Mouse (Mus musculus): ENCODE measurements around the gene Adh6b. TPM values are rescaled to one million over a fixed set of nuclear protein-coding genes. Genes with fewer than 3 reads are reported as not detected.

Adh6b gene
- polyA plus RNA-seq (2016; fragmentation: Nextera tagmentation; extraction: Ambion mirVana): 0.77 and 0.83 TPM in 2 replicates

GRCm38 (mm10) chr3:138341471-138341870, at the start of gene Adh6b:
TSS of gene Adh6b (plus strand) at chr3:138341775.
- H3K27ac ChIP-seq: no peak within 1 kb of the TSS
- no peak within 1 kb of the TSS for H3K4me3 ChIP-seq
- no peak for DNase-seq (ENCODE audit: extremely low spot score, low spot score)
- H3K36me3 ChIP-seq (replicated peaks): no peaks in the 10 kb centered on the region
- no peaks in the 10 kb centered on the region for H3K27me3 ChIP-seq (ENCODE audit: poor library complexity, severe bottlenecking)
- H3K9me3 ChIP-seq: no peaks in the 10 kb centered on the region
- WGBS: 91% methylated on average over 14 of the region's 14 CpGs
- H3K4me1 ChIP-seq: no peaks in the 10 kb centered on the region

- no peaks in the 10 kb centered on the region for H3K4me1 ChIP-seq
- WGBS: 89% methylated on average over 7 of the region's 7 CpGs
- no peaks in the 10 kb centered on the region for H3K27me3 ChIP-seq (ENCODE audit: poor library complexity, severe bottlenecking)
- no peaks in the 10 kb centered on the region for H3K36me3 ChIP-seq (replicated peaks)
- DNase-seq (ENCODE audit: extremely low spot score, low spot score): no peak
- H3K9me3 ChIP-seq: peaks cover 14% of the 10 kb centered on the region
- H3K4me3 ChIP-seq: no peak overlapping the region
- no peak overlapping the region for H3K27ac ChIP-seq
Observed at GRCm38 (mm10) chr3:138293298-138293895, 48.2 kb upstream of the Adh6b start.

GRCm38 (mm10) chr3:138300130-138300529, 41.4 kb upstream of the Adh6b start:
- peaks cover 9% of the 10 kb centered on the region; the same call in 1 of the 2 replicates for H3K4me1 ChIP-seq
- no peaks in the 10 kb centered on the region for H3K36me3 ChIP-seq (replicated peaks)
- no peaks in the 10 kb centered on the region for H3K27me3 ChIP-seq (ENCODE audit: poor library complexity, severe bottlenecking)
- DNase-seq (ENCODE audit: extremely low spot score, low spot score): no peak
- no peak overlapping the region for H3K4me3 ChIP-seq
- H3K27ac ChIP-seq: no peak overlapping the region
- H3K9me3 ChIP-seq: peaks cover 18% of the 10 kb centered on the region
- 89% methylated on average over 9 of the region's 9 CpGs for WGBS

- no peak for DNase-seq (ENCODE audit: extremely low spot score, low spot score)
- H3K27me3 ChIP-seq (ENCODE audit: poor library complexity, severe bottlenecking): no peaks in the 10 kb centered on the region
- H3K4me1 ChIP-seq: peaks cover 15% of the 10 kb centered on the region
- H3K36me3 ChIP-seq (replicated peaks): no peaks in the 10 kb centered on the region
- H3K27ac ChIP-seq: no peak overlapping the region
- H3K4me3 ChIP-seq: no peak overlapping the region
- 79% methylated on average over 4 of the region's 4 CpGs for WGBS
- peaks cover 11% of the 10 kb centered on the region; the same call in 1 of the 2 replicates for H3K9me3 ChIP-seq
Observed at GRCm38 (mm10) chr3:138302676-138303075, 38.9 kb upstream of the Adh6b start.

- H3K9me3 ChIP-seq: peaks cover 2% of the 10 kb centered on the region; the same call in 1 of the 2 replicates
- H3K27ac ChIP-seq: no peak overlapping the region
- no peaks in the 10 kb centered on the region for H3K36me3 ChIP-seq (replicated peaks)
- H3K4me1 ChIP-seq: peaks cover 15% of the 10 kb centered on the region
- 92% methylated on average over 6 of the region's 6 CpGs for WGBS
- H3K27me3 ChIP-seq (ENCODE audit: poor library complexity, severe bottlenecking): no peaks in the 10 kb centered on the region
- H3K4me3 ChIP-seq: no peak overlapping the region
- no peak for DNase-seq (ENCODE audit: extremely low spot score, low spot score)
Observed at GRCm38 (mm10) chr3:138303771-138304488, 37.6 kb upstream of the Adh6b start.

GRCm38 (mm10) chr3:138304489-138304871, 37.1 kb upstream of the Adh6b start:
- 62% methylated on average over 4 of the region's 4 CpGs for WGBS

GRCm38 (mm10) chr3:138305486-138306289, 35.9 kb upstream of the Adh6b start:
- peaks cover 15% of the 10 kb centered on the region for H3K4me1 ChIP-seq
- H3K27ac ChIP-seq: no peak overlapping the region
- no peaks in the 10 kb centered on the region for H3K9me3 ChIP-seq
- H3K36me3 ChIP-seq (replicated peaks): no peaks in the 10 kb centered on the region
- 81% methylated on average over 10 of the region's 10 CpGs for WGBS
- H3K4me3 ChIP-seq: no peak overlapping the region
- H3K27me3 ChIP-seq (ENCODE audit: poor library complexity, severe bottlenecking): no peaks in the 10 kb centered on the region
- no peak for DNase-seq (ENCODE audit: extremely low spot score, low spot score)

More at GRCm38 (mm10) chr3:138304489-138304871, 37.1 kb upstream of the Adh6b start:
- H3K4me1 ChIP-seq: peaks cover 15% of the 10 kb centered on the region
- H3K9me3 ChIP-seq: no peaks in the 10 kb centered on the region
- H3K27me3 ChIP-seq (ENCODE audit: poor library complexity, severe bottlenecking): no peaks in the 10 kb centered on the region
- H3K36me3 ChIP-seq (replicated peaks): no peaks in the 10 kb centered on the region
- H3K4me3 ChIP-seq: no peak overlapping the region
- DNase-seq (ENCODE audit: extremely low spot score, low spot score): no peak
- no peak overlapping the region for H3K27ac ChIP-seq

GRCm38 (mm10) chr3:138306290-138306683, 35.3 kb upstream of the Adh6b start:
- no peak overlapping the region for H3K4me3 ChIP-seq
- no peaks in the 10 kb centered on the region for H3K36me3 ChIP-seq (replicated peaks)
- no peak for DNase-seq (ENCODE audit: extremely low spot score, low spot score)
- H3K9me3 ChIP-seq: no peaks in the 10 kb centered on the region
- H3K27ac ChIP-seq: no peak overlapping the region
- peaks cover 15% of the 10 kb centered on the region for H3K4me1 ChIP-seq
- 68% methylated on average over 8 of the region's 8 CpGs for WGBS
- H3K27me3 ChIP-seq (ENCODE audit: poor library complexity, severe bottlenecking): no peaks in the 10 kb centered on the region

- DNase-seq (ENCODE audit: extremely low spot score, low spot score): no peak
- H3K27me3 ChIP-seq (ENCODE audit: poor library complexity, severe bottlenecking): no peaks in the 10 kb centered on the region
- H3K4me1 ChIP-seq: peaks cover 6% of the 10 kb centered on the region; the same call in 1 of the 2 replicates
- no peaks in the 10 kb centered on the region for H3K9me3 ChIP-seq
- no peaks in the 10 kb centered on the region for H3K36me3 ChIP-seq (replicated peaks)
- H3K4me3 ChIP-seq: no peak overlapping the region
- no peak overlapping the region for H3K27ac ChIP-seq
- WGBS: 93% methylated on average over 8 of the region's 8 CpGs
Observed at GRCm38 (mm10) chr3:138309910-138310309, 31.7 kb upstream of the Adh6b start.

- Histone ChIP-seq H3K4me1 (no peaks in the 10 kb centered on the region), H3K36me3 (replicated peaks) (no peaks in the 10 kb centered on the region), H3K27ac (no peak overlapping the region), H3K9me3 (no peaks in the 10 kb centered on the region), H3K4me3 (no peak overlapping the region), H3K27me3 (ENCODE audit: poor library complexity, severe bottlenecking) (no peaks in the 10 kb centered on the region)
- no peak for DNase-seq (ENCODE audit: extremely low spot score, low spot score)
- 81% methylated on average over 6 of the region's 6 CpGs for WGBS
Observed at GRCm38 (mm10) chr3:138311015-138311414, 30.6 kb upstream of the Adh6b start.

GRCm38 (mm10) chr3:138312965-138313364, 28.6 kb upstream of the Adh6b start, which contains the start of gene Adh6a:
TSS of gene Adh6a (plus strand) at chr3:138313286.
- no peaks in the 10 kb centered on the region for H3K4me1 ChIP-seq
- no peak for DNase-seq (ENCODE audit: extremely low spot score, low spot score)
- no peaks in the 10 kb centered on the region for H3K9me3 ChIP-seq
- 86% methylated on average over 5 of the region's 5 CpGs for WGBS
- H3K27ac ChIP-seq: no peak within 1 kb of the TSS
- H3K36me3 ChIP-seq (replicated peaks): no peaks in the 10 kb centered on the region
- no peak within 1 kb of the TSS for H3K4me3 ChIP-seq
- no peaks in the 10 kb centered on the region for H3K27me3 ChIP-seq (ENCODE audit: poor library complexity, severe bottlenecking)

GRCm38 (mm10) chr3:138316908-138317472, 24.6 kb upstream of the Adh6b start:
- Histone ChIP-seq H3K9me3 (no peaks in the 10 kb centered on the region), H3K36me3 (replicated peaks) (no peaks in the 10 kb centered on the region), H3K27me3 (ENCODE audit: poor library complexity, severe bottlenecking) (no peaks in the 10 kb centered on the region), H3K4me3 (no peak overlapping the region), H3K27ac (no peak overlapping the region), H3K4me1 (no peaks in the 10 kb centered on the region)
- WGBS: 89% methylated on average over 2 of the region's 2 CpGs
- no peak for DNase-seq (ENCODE audit: extremely low spot score, low spot score)
